Mouse (Mus musculus): ENCODE results near the gene Hs2st1. TPM values are rescaled to one million over a fixed set of nuclear protein-coding genes. Genes with fewer than 3 reads are reported as not detected.
A peak's percentile ranks its signal among the peaks of the same experiment; 100 is the strongest.

Hs2st1 gene
- polyA plus RNA-seq, 1 experiment from 2014 or later, result 16.3 TPM

DNA sequence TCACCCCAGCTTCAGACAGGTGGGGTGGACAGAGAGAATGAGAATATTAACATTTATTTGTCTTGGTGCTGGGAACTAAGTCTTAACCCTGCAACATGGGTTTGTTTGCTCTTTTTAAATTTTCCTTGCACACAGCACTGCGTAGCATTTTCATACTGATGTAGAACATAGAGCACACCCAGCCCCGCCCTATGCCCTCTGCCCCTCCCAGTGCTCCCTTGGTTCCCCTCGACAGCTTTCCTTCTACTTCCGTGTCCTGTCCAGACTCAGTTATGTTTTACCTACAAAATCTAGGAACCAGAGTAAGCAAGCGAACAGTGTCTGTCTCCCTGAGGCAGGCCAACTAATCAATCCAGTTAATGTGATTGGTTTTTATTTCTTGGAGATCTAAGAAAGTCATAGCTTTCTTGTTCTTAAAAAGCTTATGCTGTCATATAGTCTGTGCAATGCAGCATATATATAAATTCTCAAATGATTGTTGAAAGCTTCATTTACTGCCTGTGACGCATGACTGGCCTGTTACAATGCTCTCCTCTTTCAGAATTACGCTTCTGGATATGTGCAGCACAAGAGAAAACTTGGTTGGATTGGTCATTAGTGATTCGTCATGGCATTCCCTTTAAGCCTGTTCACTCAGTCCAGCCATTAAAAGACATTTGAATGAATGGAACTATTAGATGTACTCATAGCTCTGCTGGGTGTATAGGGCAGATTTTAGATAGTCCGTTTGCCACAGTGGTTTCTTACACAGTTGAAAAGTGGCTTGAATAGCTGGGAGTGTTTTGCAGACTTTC is 23.2 kb upstream of the Hs2st1 start:
- Histone ChIP-seq H3K4me1 (replicated peaks; ENCODE audit: control insufficient read depth, insufficient read depth, low read length) (peaks cover 8% of the 10 kb centered on the region; the same call in 1 of the 2 replicates), H3K27me3 (replicated peaks; ENCODE audit: control insufficient read depth, insufficient read depth, low read length) (no peaks in the 10 kb centered on the region), H3K9ac (replicated peaks; ENCODE audit: low read depth, low read length) (no peak overlapping the region), H3K9me3 (ENCODE audit: control insufficient read depth, low read length) (no peaks in the 10 kb centered on the region), H3K4me3 (replicated peaks; ENCODE audit: low read length) (no peak overlapping the region), H3K36me3 (ENCODE audit: control insufficient read depth, insufficient read depth) (peaks cover 7% of the 10 kb centered on the region; the same call in 1 of the 2 replicates), H3K27ac (ENCODE audit: low read length) (no peak overlapping the region), H3K4me2 (ENCODE audit: low read length) (no peak overlapping the region)
- ATAC-seq, result no peak
- 44% methylated on average over 9 of the region's 9 CpGs for WGBS

- no peaks in the 10 kb centered on the region for H3K27me3 ChIP-seq (replicated peaks; ENCODE audit: control insufficient read depth, insufficient read depth, low read length)
- H3K4me2 ChIP-seq (ENCODE audit: low read length), result no peak overlapping the region
- H3K4me3 ChIP-seq (replicated peaks; ENCODE audit: low read length), result no peak overlapping the region
- WGBS, result 80% methylated on average over 8 of the region's 8 CpGs
- H3K9ac ChIP-seq (replicated peaks; ENCODE audit: low read depth, low read length), result no peak overlapping the region
- H3K36me3 ChIP-seq (ENCODE audit: control insufficient read depth, insufficient read depth), result peaks cover 11% of the 10 kb centered on the region; the same call in 1 of the 2 replicates
- H3K9me3 ChIP-seq (ENCODE audit: control insufficient read depth, low read length), result no peaks in the 10 kb centered on the region
- no peak overlapping the region for H3K27ac ChIP-seq (ENCODE audit: low read length)
- H3K4me1 ChIP-seq (replicated peaks; ENCODE audit: control insufficient read depth, insufficient read depth, low read length), result no peaks in the 10 kb centered on the region
- peak; percentile 18; the same call in 1 of the 2 replicates for ATAC-seq
Observed at GRCm38 (mm10) chr3:144589189-144589890, 19.4 kb upstream of the Hs2st1 start.

GRCm38 (mm10) chr3:144586731-144587130 is 16.8 kb upstream of the Hs2st1 start:
- no peaks in the 10 kb centered on the region for H3K4me1 ChIP-seq (replicated peaks; ENCODE audit: control insufficient read depth, insufficient read depth, low read length)
- H3K4me3 ChIP-seq (replicated peaks; ENCODE audit: low read length), result no peak overlapping the region
- no peak overlapping the region for H3K9ac ChIP-seq (replicated peaks; ENCODE audit: low read depth, low read length)
- WGBS, result 84% methylated on average over 7 of the region's 7 CpGs
- H3K27ac ChIP-seq (ENCODE audit: low read length), result no peak overlapping the region
- no peak overlapping the region for H3K4me2 ChIP-seq (ENCODE audit: low read length)
- H3K9me3 ChIP-seq (ENCODE audit: control insufficient read depth, low read length), result no peaks in the 10 kb centered on the region
- no peak for ATAC-seq
- H3K36me3 ChIP-seq (ENCODE audit: control insufficient read depth, insufficient read depth), result peaks cover 10% of the 10 kb centered on the region; the same call in 1 of the 2 replicates
- no peaks in the 10 kb centered on the region for H3K27me3 ChIP-seq (replicated peaks; ENCODE audit: control insufficient read depth, insufficient read depth, low read length)

- 86% methylated on average over 6 of the region's 6 CpGs for WGBS
- H3K27me3 ChIP-seq (replicated peaks; ENCODE audit: control insufficient read depth, insufficient read depth, low read length), result no peaks in the 10 kb centered on the region
- no peak overlapping the region for H3K4me3 ChIP-seq (replicated peaks; ENCODE audit: low read length)
- peaks cover 7% of the 10 kb centered on the region; the same call in 1 of the 2 replicates for H3K36me3 ChIP-seq (ENCODE audit: control insufficient read depth, insufficient read depth)
- no peak overlapping the region for H3K4me2 ChIP-seq (ENCODE audit: low read length)
- ATAC-seq, result no peak
- no peaks in the 10 kb centered on the region for H3K4me1 ChIP-seq (replicated peaks; ENCODE audit: control insufficient read depth, insufficient read depth, low read length)
- H3K27ac ChIP-seq (ENCODE audit: low read length), result no peak overlapping the region
- H3K9ac ChIP-seq (replicated peaks; ENCODE audit: low read depth, low read length), result no peak overlapping the region
- no peaks in the 10 kb centered on the region for H3K9me3 ChIP-seq (ENCODE audit: control insufficient read depth, low read length)
Observed at GRCm38 (mm10) chr3:144584789-144585553, 15.0 kb upstream of the Hs2st1 start.

DNA sequence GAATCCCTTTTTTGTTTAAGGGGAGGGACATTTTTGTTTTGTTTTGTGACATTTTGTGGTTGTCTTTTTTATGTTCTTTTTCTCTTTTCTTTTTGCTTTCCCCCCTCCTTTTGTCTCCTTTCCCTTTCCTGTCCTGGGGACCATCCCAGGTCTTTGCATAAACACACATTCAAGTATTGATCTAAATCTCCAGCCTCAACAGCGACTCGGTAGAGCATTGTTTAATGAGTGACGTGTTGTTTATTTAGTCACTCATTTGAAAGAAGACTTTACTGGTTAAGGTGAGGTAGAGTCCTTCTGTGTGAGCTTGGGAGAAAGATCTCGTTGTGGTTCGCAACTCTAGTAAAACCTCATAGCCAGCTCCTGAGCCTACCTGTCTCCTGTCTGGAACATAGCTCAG is 13.8 kb upstream of the Hs2st1 start:
- no peaks in the 10 kb centered on the region for H3K9me3 ChIP-seq (ENCODE audit: control insufficient read depth, low read length)

GRCm38 (mm10) chr3:144582306-144582705 is 12.3 kb upstream of the Hs2st1 start:
- ATAC-seq, result no peak
- H3K27ac ChIP-seq (ENCODE audit: low read length), result no peak overlapping the region
- H3K4me3 ChIP-seq (replicated peaks; ENCODE audit: low read length), result no peak overlapping the region
- 88% methylated on average over 4 of the region's 4 CpGs for WGBS
- no peaks in the 10 kb centered on the region for H3K4me1 ChIP-seq (replicated peaks; ENCODE audit: control insufficient read depth, insufficient read depth, low read length)
- peaks cover 13% of the 10 kb centered on the region; the same call in 1 of the 2 replicates for H3K36me3 ChIP-seq (ENCODE audit: control insufficient read depth, insufficient read depth)
- no peak overlapping the region for H3K9ac ChIP-seq (replicated peaks; ENCODE audit: low read depth, low read length)
- no peaks in the 10 kb centered on the region for H3K27me3 ChIP-seq (replicated peaks; ENCODE audit: control insufficient read depth, insufficient read depth, low read length)
- H3K9me3 ChIP-seq (ENCODE audit: control insufficient read depth, low read length), result no peaks in the 10 kb centered on the region
- no peak overlapping the region for H3K4me2 ChIP-seq (ENCODE audit: low read length)

More for the DNA sequence above, 13.8 kb upstream of the Hs2st1 start:
- WGBS, result 58% methylated on average over 5 of the region's 5 CpGs
- no peaks in the 10 kb centered on the region for H3K4me1 ChIP-seq (replicated peaks; ENCODE audit: control insufficient read depth, insufficient read depth, low read length)
- no peak for ATAC-seq
- peaks cover 7% of the 10 kb centered on the region; the same call in 1 of the 2 replicates for H3K36me3 ChIP-seq (ENCODE audit: control insufficient read depth, insufficient read depth)
- no peak overlapping the region for H3K4me3 ChIP-seq (replicated peaks; ENCODE audit: low read length)
- H3K4me2 ChIP-seq (ENCODE audit: low read length), result no peak overlapping the region
- H3K27me3 ChIP-seq (replicated peaks; ENCODE audit: control insufficient read depth, insufficient read depth, low read length), result no peaks in the 10 kb centered on the region
- H3K27ac ChIP-seq (ENCODE audit: low read length), result no peak overlapping the region
- H3K9ac ChIP-seq (replicated peaks; ENCODE audit: low read depth, low read length), result no peak overlapping the region

- WGBS, result 95% methylated on average over 3 of the region's 3 CpGs
- H3K9ac ChIP-seq (replicated peaks; ENCODE audit: low read depth, low read length), result no peak overlapping the region
- H3K27ac ChIP-seq (ENCODE audit: low read length), result no peak overlapping the region
- H3K4me1 ChIP-seq (replicated peaks; ENCODE audit: control insufficient read depth, insufficient read depth, low read length), result no peaks in the 10 kb centered on the region
- H3K36me3 ChIP-seq (ENCODE audit: control insufficient read depth, insufficient read depth), result peaks cover 11% of the 10 kb centered on the region; the same call in 1 of the 2 replicates
- H3K9me3 ChIP-seq (ENCODE audit: control insufficient read depth, low read length), result no peaks in the 10 kb centered on the region
- H3K4me2 ChIP-seq (ENCODE audit: low read length), result no peak overlapping the region
- no peak overlapping the region for H3K4me3 ChIP-seq (replicated peaks; ENCODE audit: low read length)
- H3K27me3 ChIP-seq (replicated peaks; ENCODE audit: control insufficient read depth, insufficient read depth, low read length), result no peaks in the 10 kb centered on the region
- ATAC-seq, result no peak
Observed at GRCm38 (mm10) chr3:144581842-144582241, 11.9 kb upstream of the Hs2st1 start.

- Histone ChIP-seq H3K9me3 (ENCODE audit: control insufficient read depth, low read length) (no peaks in the 10 kb centered on the region), H3K27me3 (replicated peaks; ENCODE audit: control insufficient read depth, insufficient read depth, low read length) (no peaks in the 10 kb centered on the region), H3K4me3 (replicated peaks; ENCODE audit: low read length) (no peak overlapping the region), H3K4me2 (ENCODE audit: low read length) (no peak overlapping the region), H3K4me1 (replicated peaks; ENCODE audit: control insufficient read depth, insufficient read depth, low read length) (no peaks in the 10 kb centered on the region), H3K36me3 (ENCODE audit: control insufficient read depth, insufficient read depth) (peaks cover 11% of the 10 kb centered on the region; the same call in 1 of the 2 replicates), H3K9ac (replicated peaks; ENCODE audit: low read depth, low read length) (no peak overlapping the region), H3K27ac (ENCODE audit: low read length) (no peak overlapping the region)
- WGBS, result 88% methylated on average over 7 of the region's 7 CpGs
- no peak for ATAC-seq
Observed at GRCm38 (mm10) chr3:144580281-144580680, 10.3 kb upstream of the Hs2st1 start.

- Histone ChIP-seq H3K9me3 (ENCODE audit: control insufficient read depth, low read length) (no peaks in the 10 kb centered on the region), H3K36me3 (ENCODE audit: control insufficient read depth, insufficient read depth) (peaks cover 11% of the 10 kb centered on the region; the same call in 1 of the 2 replicates), H3K4me3 (replicated peaks; ENCODE audit: low read length) (no peak overlapping the region), H3K27me3 (replicated peaks; ENCODE audit: control insufficient read depth, insufficient read depth, low read length) (no peaks in the 10 kb centered on the region), H3K9ac (replicated peaks; ENCODE audit: low read depth, low read length) (no peak overlapping the region), H3K4me1 (replicated peaks; ENCODE audit: control insufficient read depth, insufficient read depth, low read length) (no peaks in the 10 kb centered on the region), H3K4me2 (ENCODE audit: low read length) (no peak overlapping the region), H3K27ac (ENCODE audit: low read length) (no peak overlapping the region)
- WGBS, result 56% methylated on average over 5 of the region's 5 CpGs
- no peak for ATAC-seq
Observed at GRCm38 (mm10) chr3:144579796-144580195, 9.8 kb upstream of the Hs2st1 start.

All from forebrain, embryonic 16.5 days (tissue).